Mouse (Mus musculus): ENCODE data around the gene Gm42906. TPM values are rescaled to one million over a fixed set of nuclear protein-coding genes. Genes with fewer than 3 reads are reported as not detected.

Gm42906 gene
- polyA plus RNA-seq, 1 experiment, result not detected

DNA sequence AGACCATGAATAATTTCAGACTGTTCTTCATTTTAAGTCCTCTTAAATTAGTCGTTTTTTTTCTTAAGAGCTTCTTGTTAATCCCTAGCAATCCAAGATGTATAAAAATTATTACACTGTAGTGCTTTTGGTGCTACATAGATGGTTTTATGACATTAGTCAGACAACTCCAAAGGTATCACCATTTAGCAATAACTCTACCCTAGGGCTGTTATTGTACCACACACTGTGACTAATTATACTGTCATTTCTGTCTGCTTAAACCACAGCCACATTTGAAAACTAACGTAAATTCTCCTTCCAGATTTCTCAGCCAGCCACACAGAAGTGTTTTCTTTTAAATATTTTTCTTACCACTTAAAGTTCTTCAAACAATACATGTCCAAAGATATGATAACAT is 53.1 kb downstream of the Gm42906 start:
- no peaks in the 10 kb centered on the region for H3K27me3 ChIP-seq (ENCODE audit: control insufficient read depth)
- TF ChIP-seq TAL1 (IDR thresholded peaks at IDR 0.05; ENCODE audit: low read length) (no peak), GATA1 (IDR thresholded peaks at IDR 0.05; ENCODE audit: low read length) (no peak)
- H3K4me1 ChIP-seq (ENCODE audit: control insufficient read depth), result peaks cover 7% of the 10 kb centered on the region
- H3K4me3 ChIP-seq (replicated peaks), result no peak overlapping the region
- no peaks in the 10 kb centered on the region for H3K36me3 ChIP-seq (ENCODE audit: control insufficient read depth)
- no peaks in the 10 kb centered on the region for H3K9me3 ChIP-seq (ENCODE audit: control insufficient read depth, low read length)

DNA sequence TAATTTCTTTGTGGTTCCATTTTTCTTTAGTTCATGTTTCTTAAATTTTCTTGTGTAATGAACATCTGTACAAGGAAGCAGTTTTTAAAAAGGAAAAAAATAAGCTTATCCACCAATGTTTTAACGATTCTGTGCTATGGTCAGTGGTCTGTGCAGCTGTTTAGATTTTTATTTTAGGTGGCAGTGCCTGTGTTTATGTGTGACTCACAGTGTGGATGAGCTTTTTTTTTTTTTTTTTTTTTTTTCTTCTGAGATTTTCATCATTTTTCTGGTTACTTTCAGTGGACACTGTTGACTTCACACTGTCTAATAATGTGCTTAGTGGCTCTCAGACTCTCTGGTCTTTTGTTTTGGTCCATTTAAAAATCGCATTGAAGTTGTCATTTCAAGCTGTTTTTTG is 56.8 kb downstream of the Gm42906 start:
- H3K27me3 ChIP-seq (ENCODE audit: control insufficient read depth), result no peaks in the 10 kb centered on the region
- no peaks in the 10 kb centered on the region for H3K36me3 ChIP-seq (ENCODE audit: control insufficient read depth)
- H3K9me3 ChIP-seq (ENCODE audit: control insufficient read depth, low read length), result no peaks in the 10 kb centered on the region
- no peak for TF ChIP-seq TAL1 (IDR thresholded peaks at IDR 0.05; ENCODE audit: low read length)
- no peak for TF ChIP-seq GATA1 (IDR thresholded peaks at IDR 0.05; ENCODE audit: low read length)
- H3K4me3 ChIP-seq (replicated peaks), result no peak overlapping the region
- H3K4me1 ChIP-seq (ENCODE audit: control insufficient read depth), result peaks cover 31% of the 10 kb centered on the region

DNA sequence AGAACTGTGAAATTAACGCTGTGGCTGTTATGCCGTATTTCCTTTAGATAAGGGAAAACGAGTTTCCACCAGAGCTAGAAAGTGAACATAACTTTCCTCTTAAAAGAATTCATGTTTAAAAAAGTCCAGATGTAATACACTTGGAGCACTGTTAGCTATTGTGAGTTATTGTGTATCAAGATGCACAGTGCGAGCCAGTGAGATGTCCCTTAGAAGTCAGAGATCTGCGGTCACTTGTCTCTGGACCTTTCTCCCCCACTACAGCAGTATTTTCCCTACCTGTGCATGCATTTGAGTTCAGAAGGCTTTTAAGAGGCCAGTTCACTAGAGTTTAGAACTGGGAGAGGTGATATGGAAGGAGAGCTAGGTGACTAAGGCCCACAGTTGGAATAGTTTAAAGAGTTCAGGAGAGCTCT is 58.6 kb downstream of the Gm42906 start:
- H3K4me3 ChIP-seq (replicated peaks), result peak overlapping the region; percentile 68
- no peaks in the 10 kb centered on the region for H3K9me3 ChIP-seq (ENCODE audit: control insufficient read depth, low read length)
- TF ChIP-seq TAL1 (IDR thresholded peaks at IDR 0.05; ENCODE audit: low read length), result no peak
- TF ChIP-seq GATA1 (IDR thresholded peaks at IDR 0.05; ENCODE audit: low read length), result no peak
- peaks cover 31% of the 10 kb centered on the region for H3K4me1 ChIP-seq (ENCODE audit: control insufficient read depth)
- no peaks in the 10 kb centered on the region for H3K36me3 ChIP-seq (ENCODE audit: control insufficient read depth)
- no peaks in the 10 kb centered on the region for H3K27me3 ChIP-seq (ENCODE audit: control insufficient read depth)

DNA sequence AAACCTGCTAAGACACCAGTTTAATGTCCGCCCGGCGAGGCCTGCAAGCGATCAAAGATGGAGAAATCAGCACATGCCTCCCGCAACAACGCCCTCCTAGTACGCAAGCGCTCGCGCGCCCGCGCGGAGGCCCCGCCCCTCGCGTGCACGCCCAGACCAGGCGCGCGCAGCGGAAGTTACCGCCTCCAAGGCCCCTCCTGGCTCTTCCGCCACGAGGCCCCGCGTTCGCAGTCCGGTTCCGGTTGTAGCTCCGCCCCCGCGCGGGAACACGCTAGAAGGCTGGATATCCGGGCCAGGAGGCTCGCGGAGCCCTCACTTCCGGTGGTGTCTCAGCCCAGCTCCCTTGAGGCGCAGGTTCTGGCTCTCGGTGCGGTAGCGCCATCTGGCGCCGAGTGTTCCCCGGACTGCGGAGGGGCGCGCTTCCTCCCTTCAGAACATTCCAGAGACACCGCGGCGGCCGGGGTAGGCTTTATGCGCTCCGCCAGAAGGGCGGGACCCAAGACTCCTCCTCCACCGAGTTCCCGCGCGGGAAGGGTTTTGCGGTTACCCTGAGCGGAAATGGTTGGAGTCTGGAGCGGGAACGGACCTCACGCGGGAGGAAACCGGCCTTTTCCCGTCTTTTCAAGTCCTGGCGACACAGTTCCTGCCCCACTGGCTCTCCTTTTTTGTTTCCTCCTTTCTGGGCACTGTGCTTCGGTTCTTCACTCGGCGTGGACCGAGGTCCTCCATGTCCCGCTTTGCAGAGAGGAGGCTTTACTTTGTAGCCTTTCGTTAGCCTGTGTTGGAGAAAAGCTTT is 59.4 kb downstream of the Gm42906 start:
- Histone ChIP-seq H3K4me3 (replicated peaks) (peak overlapping the region; percentile 68), H3K27me3 (ENCODE audit: control insufficient read depth) (no peaks in the 10 kb centered on the region), H3K4me1 (ENCODE audit: control insufficient read depth) (peaks cover 31% of the 10 kb centered on the region), H3K9me3 (ENCODE audit: control insufficient read depth, low read length) (no peaks in the 10 kb centered on the region), H3K36me3 (ENCODE audit: control insufficient read depth) (no peaks in the 10 kb centered on the region)
- no peak for TF ChIP-seq TAL1 (IDR thresholded peaks at IDR 0.05; ENCODE audit: low read length)
- no peak for TF ChIP-seq GATA1 (IDR thresholded peaks at IDR 0.05; ENCODE audit: low read length)

DNA sequence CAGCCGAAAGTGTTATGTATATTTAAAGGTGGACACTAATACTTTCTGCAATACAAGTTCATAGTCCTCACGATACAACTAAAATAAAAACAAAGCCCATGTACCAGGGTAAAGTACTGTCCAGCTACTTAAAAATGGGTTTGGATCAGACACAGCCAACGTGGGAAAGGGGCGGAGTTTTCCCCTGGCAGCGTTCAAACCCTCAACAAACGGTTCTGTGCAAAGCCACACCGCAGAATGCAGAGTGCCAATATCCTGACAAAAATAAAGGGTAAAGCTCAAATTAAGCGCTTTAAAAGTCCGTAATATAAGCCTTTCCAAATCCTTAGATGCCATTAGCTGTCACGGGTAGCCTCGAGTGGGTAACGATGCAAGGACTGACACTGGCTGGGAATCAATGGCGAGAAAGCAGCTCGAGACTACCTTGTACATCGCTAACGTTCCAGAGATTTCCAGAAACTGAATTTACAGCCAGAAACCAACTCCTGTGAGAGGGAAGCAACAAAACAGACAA is 60.0 kb downstream of the Gm42906 start:
- no peak for TF ChIP-seq GATA1 (IDR thresholded peaks at IDR 0.05; ENCODE audit: low read length)
- TF ChIP-seq TAL1 (IDR thresholded peaks at IDR 0.05; ENCODE audit: low read length), result no peak

DNA sequence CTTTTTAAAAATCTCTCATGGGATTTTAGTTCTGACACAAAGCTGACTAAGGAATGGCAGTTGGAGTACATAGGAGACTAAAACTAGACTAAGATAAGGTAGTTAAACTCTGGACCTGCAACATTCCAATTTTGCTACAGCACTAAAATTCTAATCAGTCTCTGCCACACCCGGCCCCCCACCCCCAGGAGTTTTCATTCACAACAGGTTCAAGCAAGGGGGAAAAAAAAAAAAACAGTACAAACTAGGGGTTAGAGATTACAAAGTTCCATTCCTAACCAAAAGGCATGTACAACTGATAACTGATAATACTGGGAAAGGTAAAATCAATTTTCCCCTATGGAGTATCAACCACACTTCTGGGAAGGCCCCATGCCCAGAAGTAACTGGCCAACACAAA is 60.6 kb downstream of the Gm42906 start:
- Histone ChIP-seq H3K36me3 (ENCODE audit: control insufficient read depth) (no peaks in the 10 kb centered on the region), H3K4me3 (replicated peaks) (peak overlapping the region; percentile 68), H3K27me3 (ENCODE audit: control insufficient read depth) (no peaks in the 10 kb centered on the region), H3K9me3 (ENCODE audit: control insufficient read depth, low read length) (no peaks in the 10 kb centered on the region), H3K4me1 (ENCODE audit: control insufficient read depth) (peaks cover 31% of the 10 kb centered on the region)
- TF ChIP-seq GATA1 (IDR thresholded peaks at IDR 0.05; ENCODE audit: low read length), result no peak

More for the DNA sequence above, 60.0 kb downstream of the Gm42906 start:
- H3K9me3 ChIP-seq (ENCODE audit: control insufficient read depth, low read length), result no peaks in the 10 kb centered on the region
- peaks cover 31% of the 10 kb centered on the region for H3K4me1 ChIP-seq (ENCODE audit: control insufficient read depth)
- no peaks in the 10 kb centered on the region for H3K36me3 ChIP-seq (ENCODE audit: control insufficient read depth)
- H3K27me3 ChIP-seq (ENCODE audit: control insufficient read depth), result no peaks in the 10 kb centered on the region
- peak overlapping the region; percentile 68 for H3K4me3 ChIP-seq (replicated peaks)

DNA sequence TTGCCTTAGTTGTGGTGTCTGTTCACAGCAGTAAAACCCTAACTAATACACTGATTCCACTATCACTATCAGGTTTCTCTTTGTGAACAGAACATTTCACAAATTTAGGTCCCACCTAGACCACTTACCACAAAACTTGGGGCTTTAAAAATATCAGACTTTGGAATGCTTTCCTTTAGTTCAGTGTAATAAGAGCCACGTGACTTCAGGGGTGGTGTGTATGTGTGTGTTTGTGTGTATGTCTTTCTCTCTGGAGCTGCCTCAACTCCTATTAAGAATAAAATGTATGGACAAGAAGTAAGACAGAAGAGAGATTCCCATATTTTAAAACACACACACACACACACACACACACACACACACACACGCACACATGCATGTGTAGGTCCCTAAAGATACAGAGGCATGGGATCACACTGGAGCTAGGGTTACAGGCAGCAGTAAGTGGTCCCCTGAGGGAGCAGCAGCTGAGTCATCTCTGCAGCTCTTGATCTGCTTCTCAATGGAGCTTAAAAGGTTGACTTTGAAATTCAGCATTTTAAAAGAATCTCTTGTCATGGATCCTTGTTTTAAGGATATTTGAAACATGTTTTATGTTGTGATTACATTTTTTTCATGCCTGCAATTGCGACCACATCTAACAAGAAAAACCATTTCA is 64.5 kb downstream of the Gm42906 start:
- peaks cover 15% of the 10 kb centered on the region for H3K4me1 ChIP-seq (ENCODE audit: control insufficient read depth)
- H3K27me3 ChIP-seq (ENCODE audit: control insufficient read depth), result no peaks in the 10 kb centered on the region
- H3K36me3 ChIP-seq (ENCODE audit: control insufficient read depth), result no peaks in the 10 kb centered on the region
- TF ChIP-seq GATA1 (IDR thresholded peaks at IDR 0.05; ENCODE audit: low read length) (no peak), TAL1 (IDR thresholded peaks at IDR 0.05; ENCODE audit: low read length) (no peak)
- H3K9me3 ChIP-seq (ENCODE audit: control insufficient read depth, low read length), result no peaks in the 10 kb centered on the region
- no peak overlapping the region for H3K4me3 ChIP-seq (replicated peaks)

DNA sequence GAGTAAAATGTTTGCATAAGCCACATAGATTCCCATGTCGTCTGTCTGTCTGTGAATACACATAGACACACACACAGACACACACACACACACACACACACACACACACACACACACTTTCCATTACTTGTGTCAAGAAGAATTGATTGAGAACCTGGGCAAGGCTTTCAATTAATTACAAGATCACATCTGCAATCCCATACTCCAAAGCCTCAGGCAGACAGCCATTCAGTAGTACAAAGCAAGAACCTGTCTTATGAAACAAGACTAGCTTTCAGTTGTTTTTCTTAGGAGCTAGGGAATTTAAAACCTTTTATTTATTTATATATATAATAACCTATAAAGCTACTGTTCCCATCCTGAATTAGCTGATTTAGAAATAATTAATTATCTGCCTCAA is 78.3 kb downstream of the Gm42906 start:
- Histone ChIP-seq H3K36me3 (ENCODE audit: control insufficient read depth) (no peaks in the 10 kb centered on the region), H3K27me3 (ENCODE audit: control insufficient read depth) (no peaks in the 10 kb centered on the region), H3K4me3 (replicated peaks) (no peak overlapping the region), H3K9me3 (ENCODE audit: control insufficient read depth, low read length) (no peaks in the 10 kb centered on the region), H3K4me1 (ENCODE audit: control insufficient read depth) (no peaks in the 10 kb centered on the region)
- TF ChIP-seq TAL1 (IDR thresholded peaks at IDR 0.05; ENCODE audit: low read length), result no peak
- no peak for TF ChIP-seq GATA1 (IDR thresholded peaks at IDR 0.05; ENCODE audit: low read length)

DNA sequence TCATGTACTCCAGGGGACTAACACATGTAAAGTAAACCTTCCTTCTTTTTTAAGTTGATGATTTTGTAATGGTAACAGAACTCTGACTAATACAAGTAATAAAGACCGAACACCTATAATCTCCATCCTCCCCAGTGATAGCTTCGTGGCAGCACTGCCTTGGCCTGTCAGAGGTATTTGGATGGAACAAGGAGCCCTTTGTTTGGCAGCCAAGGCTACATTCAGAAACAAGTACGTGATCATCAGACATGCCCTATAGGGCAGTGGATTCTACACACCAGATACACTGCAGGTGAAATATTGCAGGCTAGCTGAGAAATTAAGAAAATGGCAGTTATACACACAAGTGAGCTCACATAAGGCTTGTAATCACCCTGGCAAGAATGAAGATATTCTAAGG is 79.5 kb downstream of the Gm42906 start:
- Histone ChIP-seq H3K4me3 (replicated peaks) (no peak overlapping the region), H3K27me3 (ENCODE audit: control insufficient read depth) (no peaks in the 10 kb centered on the region), H3K4me1 (ENCODE audit: control insufficient read depth) (no peaks in the 10 kb centered on the region), H3K36me3 (ENCODE audit: control insufficient read depth) (no peaks in the 10 kb centered on the region), H3K9me3 (ENCODE audit: control insufficient read depth, low read length) (no peaks in the 10 kb centered on the region)
- TF ChIP-seq TAL1 (IDR thresholded peaks at IDR 0.05; ENCODE audit: low read length) (no peak), GATA1 (IDR thresholded peaks at IDR 0.05; ENCODE audit: low read length) (no peak)
